ENCODE assay signal across 8 mouse cellular contexts in the genomic region with DNA sequence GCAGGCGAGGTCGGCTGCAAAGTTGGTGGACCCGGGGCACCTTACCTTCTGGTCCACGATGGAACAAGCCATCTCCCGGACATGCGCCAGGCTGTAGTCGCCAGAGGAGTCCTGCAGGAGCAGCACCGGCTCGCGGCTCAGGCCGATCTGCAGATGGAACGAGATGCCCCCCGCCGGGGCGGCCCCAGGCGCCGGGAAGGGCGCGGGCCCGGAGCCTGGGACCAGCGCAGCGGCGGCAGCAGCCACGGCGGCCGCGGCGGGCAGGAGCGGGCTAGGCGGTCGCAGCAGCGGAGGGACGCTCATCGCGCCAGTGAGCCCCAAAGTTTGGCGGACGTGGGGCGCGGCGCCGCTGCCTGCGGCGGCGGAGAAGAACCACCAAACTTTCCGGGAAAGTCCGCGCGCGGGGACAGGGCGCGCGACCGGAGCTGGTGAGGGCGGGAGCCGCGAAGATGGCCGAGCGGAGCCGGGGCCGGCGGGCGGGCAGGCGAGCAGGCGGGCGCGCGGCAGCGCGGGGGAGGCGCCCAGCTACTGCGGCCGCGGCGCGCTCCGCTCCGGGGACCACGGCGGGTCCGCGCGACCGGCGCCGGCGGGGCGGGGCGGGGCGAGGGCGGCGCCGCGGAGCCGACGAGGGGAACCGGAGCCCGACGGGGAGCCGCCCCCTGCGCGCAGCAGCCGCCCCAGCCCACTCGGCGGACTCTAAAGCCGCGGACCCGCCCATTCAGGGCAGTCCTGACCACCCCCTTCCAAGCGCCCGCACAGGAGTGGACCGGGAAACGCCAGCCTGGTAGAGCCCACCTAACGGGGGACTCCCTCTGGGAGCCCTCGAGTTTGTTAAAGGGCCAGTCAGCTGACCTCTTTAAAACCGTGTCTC. TPM values are rescaled to one million over a fixed set of nuclear protein-coding genes. Genes with fewer than 3 reads are reported as not detected.
DNase-seq lines count a peak whose midpoint lies in the region; ATAC-seq and TF ChIP-seq lines count a peak whose summit lies in the region.

Prkd1 (minus strand) TSS at position 428 of the 871 bp plus-strand sequence.

- H3K27me3 ChIP-seq in megakaryocyte, embryonic 14.5 days (replicated peaks), result peaks cover 39% of the 10 kb centered on the region
- no peaks in the 10 kb centered on the region for H3K27me3 ChIP-seq in embryonic facial prominence, embryonic 14.5 days (replicated peaks; ENCODE audit: control insufficient read depth, insufficient read depth, low read length)
- no peaks in the 10 kb centered on the region; the same call in 1 of the 2 replicates for H3K27me3 ChIP-seq in kidney, adult 2 months (replicated peaks; ENCODE audit: control insufficient read depth, insufficient read depth, low read length)
- no peaks in the 10 kb centered on the region for H3K27me3 ChIP-seq in limb, embryonic 11.5 days (ENCODE audit: control insufficient read depth, insufficient read depth, low read length)
- H3K27me3 ChIP-seq in midbrain, embryonic 13.5 days, result peaks cover 23% of the 10 kb centered on the region; the same call in 1 of the 2 replicates
- H3K27me3 ChIP-seq in stomach, embryonic 16.5 days (ENCODE audit: control insufficient read depth, insufficient read depth, low read length), result no peaks in the 10 kb centered on the region; the same call in 1 of the 2 replicates

- no peak for TF ChIP-seq POLR2A in kidney, adult 2 months (IDR thresholded peaks at IDR 0.05; ENCODE audit: low read depth, low read length)

- H3K9me3 ChIP-seq in megakaryocyte, embryonic 14.5 days, result peaks cover 7% of the 10 kb centered on the region; the same call in 1 of the 2 replicates
- no peaks in the 10 kb centered on the region for H3K9me3 ChIP-seq in embryonic facial prominence, embryonic 14.5 days (ENCODE audit: control insufficient read depth, low read length)
- no peaks in the 10 kb centered on the region for H3K9me3 ChIP-seq in limb, embryonic 11.5 days (ENCODE audit: control insufficient read depth, low read length)
- H3K9me3 ChIP-seq in midbrain, embryonic 13.5 days, result no peaks in the 10 kb centered on the region
- H3K9me3 ChIP-seq in stomach, embryonic 16.5 days (replicated peaks; ENCODE audit: control insufficient read depth, low read length), result no peaks in the 10 kb centered on the region

- H3K9ac ChIP-seq in embryonic facial prominence, embryonic 14.5 days (ENCODE audit: low read depth, low read length), result peak within 1 kb of the TSS; percentile 85
- H3K9ac ChIP-seq in limb, embryonic 11.5 days (ENCODE audit: low read length), result peak within 1 kb of the TSS; percentile 78
- H3K9ac ChIP-seq in midbrain, embryonic 13.5 days (replicated peaks), result peak within 1 kb of the TSS; percentile 74
- peak within 1 kb of the TSS; percentile 86 for H3K9ac ChIP-seq in stomach, embryonic 16.5 days (ENCODE audit: low read length)

- H3K4me3 ChIP-seq in megakaryocyte, embryonic 14.5 days (replicated peaks), result peak within 1 kb of the TSS; percentile 89
- peak within 1 kb of the TSS; percentile 85 for H3K4me3 ChIP-seq in embryonic facial prominence, embryonic 14.5 days (ENCODE audit: low read depth, low read length)
- H3K4me3 ChIP-seq in kidney, adult 2 months (ENCODE audit: insufficient read depth, low read depth, low read length), result peak within 1 kb of the TSS; percentile 61
- H3K4me3 ChIP-seq in limb, embryonic 11.5 days (ENCODE audit: low read depth, low read length), result peak within 1 kb of the TSS; percentile 61
- peak within 1 kb of the TSS; percentile 89 for H3K4me3 ChIP-seq in midbrain, embryonic 13.5 days (replicated peaks)
- H3K4me3 ChIP-seq in stomach, embryonic 16.5 days (replicated peaks; ENCODE audit: low read length), result peak within 1 kb of the TSS; percentile 82

- no peak for ATAC-seq in megakaryocyte, adult 5-6 weeks (ENCODE audit: poor library complexity, severe bottlenecking)
- ATAC-seq in embryonic facial prominence, embryonic 14.5 days (ENCODE audit: low read depth), result peak; percentile 96
- ATAC-seq in limb, embryonic 11.5 days (ENCODE audit: insufficient number of reproducible peaks, low FRiP score, low TSS enrichment, low read depth), result peak; percentile 90
- ATAC-seq in midbrain, embryonic 13.5 days, result peak; percentile 94
- peak; percentile 93 for ATAC-seq in stomach, embryonic 16.5 days (ENCODE audit: insufficient read depth, low FRiP score)

- peak within 1 kb of the TSS; percentile 90 for H3K4me2 ChIP-seq in embryonic facial prominence, embryonic 14.5 days (ENCODE audit: low read depth, low read length)
- H3K4me2 ChIP-seq in limb, embryonic 11.5 days (ENCODE audit: low read depth, severe bottlenecking), result peak within 1 kb of the TSS; percentile 92
- peak within 1 kb of the TSS; percentile 96 for H3K4me2 ChIP-seq in midbrain, embryonic 13.5 days (replicated peaks)
- H3K4me2 ChIP-seq in stomach, embryonic 16.5 days (ENCODE audit: low read depth, low read length), result peak within 1 kb of the TSS; percentile 88

- peak within 1 kb of the TSS; percentile 75 for H3K27ac ChIP-seq in embryonic facial prominence, embryonic 14.5 days (replicated peaks; ENCODE audit: low read depth, low read length)
- no peak within 1 kb of the TSS for H3K27ac ChIP-seq in kidney, adult 2 months (ENCODE audit: insufficient read depth, low read depth, low read length)
- peak within 1 kb of the TSS; percentile 70 for H3K27ac ChIP-seq in limb, embryonic 11.5 days (replicated peaks; ENCODE audit: low read depth, low read length)
- no peak within 1 kb of the TSS for H3K27ac ChIP-seq in midbrain, embryonic 13.5 days
- H3K27ac ChIP-seq in stomach, embryonic 16.5 days (ENCODE audit: low read length), result peak within 1 kb of the TSS; percentile 56

- H3K36me3 ChIP-seq in megakaryocyte, embryonic 14.5 days (replicated peaks; ENCODE audit: low read length), result no peaks in the 10 kb centered on the region
- H3K36me3 ChIP-seq in embryonic facial prominence, embryonic 14.5 days (ENCODE audit: control insufficient read depth, insufficient read depth, low read length), result no peaks in the 10 kb centered on the region
- no peaks in the 10 kb centered on the region for H3K36me3 ChIP-seq in kidney, adult 2 months (ENCODE audit: control insufficient read depth, insufficient read depth, low read length)
- H3K36me3 ChIP-seq in limb, embryonic 11.5 days (ENCODE audit: control insufficient read depth, insufficient read depth, low read length), result no peaks in the 10 kb centered on the region
- no peaks in the 10 kb centered on the region for H3K36me3 ChIP-seq in midbrain, embryonic 13.5 days
- no peaks in the 10 kb centered on the region for H3K36me3 ChIP-seq in stomach, embryonic 16.5 days (ENCODE audit: control insufficient read depth, insufficient read depth, low read length)

- DNase-seq in embryonic facial prominence, embryonic 14.5 days (ENCODE audit: low spot score), result peak; percentile 87
- DNase-seq in heart, adult 8-10 months (ENCODE audit: low spot score), result peak; percentile 61
- DNase-seq in kidney, adult 2 months, result peak; percentile 77
- DNase-seq in limb, embryonic 11.5 days (ENCODE audit: low spot score), result peak; percentile 77

- peaks cover 7% of the 10 kb centered on the region for H3K4me1 ChIP-seq in megakaryocyte, embryonic 14.5 days
- peaks cover 8% of the 10 kb centered on the region; the same call in 1 of the 2 replicates for H3K4me1 ChIP-seq in embryonic facial prominence, embryonic 14.5 days (ENCODE audit: control insufficient read depth, insufficient read depth, low read length)
- H3K4me1 ChIP-seq in kidney, adult 2 months (ENCODE audit: control insufficient read depth, insufficient read depth, low read length), result no peaks in the 10 kb centered on the region
- peaks cover 9% of the 10 kb centered on the region; the same call in 1 of the 2 replicates for H3K4me1 ChIP-seq in limb, embryonic 11.5 days (ENCODE audit: control insufficient read depth, insufficient read depth, low read length)
- peaks cover 16% of the 10 kb centered on the region for H3K4me1 ChIP-seq in midbrain, embryonic 13.5 days (replicated peaks)
- peaks cover 13% of the 10 kb centered on the region; the same call in 1 of the 2 replicates for H3K4me1 ChIP-seq in stomach, embryonic 16.5 days (ENCODE audit: control insufficient read depth, insufficient read depth, low read length)

- under 1% methylated on average over 24 of the region's 114 CpGs for WGBS in embryonic facial prominence, embryonic 14.5 days
- 1% methylated on average over 107 of the region's 114 CpGs for WGBS in kidney, adult 2 months
- under 1% methylated on average over 64 of the region's 114 CpGs for WGBS in limb, embryonic 11.5 days
- WGBS in midbrain, embryonic 13.5 days, result under 1% methylated on average over 100 of the region's 114 CpGs
- WGBS in stomach, embryonic 16.5 days, result under 1% methylated on average over 101 of the region's 114 CpGs

- TF ChIP-seq CTCF in kidney, adult 2 months (conservative IDR thresholded peaks at IDR 0.05; ENCODE audit: insufficient read depth, insufficient read length, low read depth, low read length), result no peak

RNA-seq across cellular contexts. Expression of gene Prkd1, which starts in this region (rescaled TPM):
- not detected in 2 replicates for polyA plus RNA-seq in megakaryocyte, embryonic 14.5 days (2012; ENCODE audit: insufficient read depth, low replicate concordance)
- not detected in 2 replicates for total RNA-seq in megakaryocyte, adult 5-6 weeks (2015)
- total RNA-seq in megakaryocyte, adult 5-6 weeks (2017), result not detected in 2 replicates
- 5.9 and 6.7 TPM in 2 replicates for polyA plus RNA-seq in embryonic facial prominence, embryonic 14.5 days (2014; fragmentation: Nextera tagmentation; extraction: Ambion mirVana)
- total RNA-seq in heart, adult 8-10 months (2022), result 1 to 10 TPM; 4.9 to 6.4 (median 6.1) TPM
- polyA plus RNA-seq in kidney, adult 2 months (2012; rRNA removed), result 3.4 TPM in 2 replicates
- polyA plus RNA-seq in limb, embryonic 11.5 days (2014; fragmentation: Nextera tagmentation; extraction: Ambion mirVana), result 5.8 TPM in 2 replicates
- 2.3 and 2.5 TPM in 2 replicates for polyA plus RNA-seq in midbrain, embryonic 13.5 days (2015; fragmentation: Nextera tagmentation; extraction: Ambion mirVana)
- polyA plus RNA-seq in stomach, embryonic 16.5 days (2015; fragmentation: Nextera tagmentation; extraction: Ambion mirVana), result 4.2 and 4.4 TPM in 2 replicates

Comparison
In these comparisons a context has a peak if more than half of its experiments do, and no peak if none do; other contexts are left out.
1. RNA of gene Prkd1 (total RNA-seq): 4.9 to 6.4 TPM in heart, adult 8-10 months; not detected in megakaryocyte, adult 5-6 weeks; every median in the first group is over 4 times any median in the second.
2. H3K27ac ChIP-seq: peak in embryonic facial prominence, embryonic 14.5 days (single experiment), limb, embryonic 11.5 days (single experiment) and stomach, embryonic 16.5 days (single experiment); none in kidney, adult 2 months (single experiment) and midbrain, embryonic 13.5 days (single experiment).
3. Peak in every context shown above with its lines, with median percentiles within 50 percentile points of each other: H3K4me3 ChIP-seq, DNase-seq, H3K4me2 ChIP-seq and H3K9ac ChIP-seq.